Mouse (Mus musculus) cerebellum, postnatal 10 days (tissue): ENCODE measurements around the gene Klf15.

Source experiments
- DNase-seq, 2 experiments: peaks; one replicate each; pipeline ENCODE4 v3.0.0; 2021; ENCODE audit warnings: mixed read lengths in 2 of 2

Gene Klf15

GRCm38 (mm10) chr6:90494155-90494554, 31.8 kb downstream of the Klf15 start:
- no peak for DNase-seq

GRCm38 (mm10) chr6:90494566-90494965, 32.2 kb downstream of the Klf15 start:
- no peak for DNase-seq

- no peak for DNase-seq
These were observed 33.0 kb downstream of the Klf15 start for GRCm38 (mm10) chr6:90495282-90495912.

GRCm38 (mm10) chr6:90496217-90496616, 33.8 kb downstream of the Klf15 start:
- DNase-seq: no peak

- no peak for DNase-seq
These were observed 37.1 kb downstream of the Klf15 start for GRCm38 (mm10) chr6:90499509-90499908.

- peak in 1 of 2 experiments; percentile 39 for DNase-seq
These were observed 39.0 kb downstream of the Klf15 start for GRCm38 (mm10) chr6:90501222-90501940.

- DNase-seq: no peak
These were observed 43.5 kb downstream of the Klf15 start for GRCm38 (mm10) chr6:90505906-90506305.

- DNase-seq: peak; percentile 97
These were observed 44.4 kb downstream of the Klf15 start for GRCm38 (mm10) chr6:90506673-90507311.

GRCm38 (mm10) chr6:90507443-90507842, 45.1 kb downstream of the Klf15 start:
- DNase-seq: no peak

GRCm38 (mm10) chr6:90508197-90508624, 45.8 kb downstream of the Klf15 start:
- DNase-seq: peak; percentile 44 to 63

GRCm38 (mm10) chr6:90509085-90509484, 46.7 kb downstream of the Klf15 start:
- peak; percentile 51 to 67 for DNase-seq

- DNase-seq: no peak
These were observed 50.0 kb downstream of the Klf15 start for GRCm38 (mm10) chr6:90512416-90512815.

- DNase-seq: no peak
These were observed 50.9 kb downstream of the Klf15 start for GRCm38 (mm10) chr6:90513074-90513856.

GRCm38 (mm10) chr6:90514369-90514768, 52.0 kb downstream of the Klf15 start:
- DNase-seq: no peak

- peak; percentile 97 to 98 for DNase-seq
These were observed 52.6 kb downstream of the Klf15 start for GRCm38 (mm10) chr6:90514883-90515405.

GRCm38 (mm10) chr6:90518892-90519291, 56.5 kb downstream of the Klf15 start:
- no peak for DNase-seq

- DNase-seq: no peak
These were observed 57.0 kb downstream of the Klf15 start for GRCm38 (mm10) chr6:90519375-90519774.
